Mouse (Mus musculus): ENCODE data around the gene Ssr2. TPM values are rescaled to one million over a fixed set of nuclear protein-coding genes. Genes with fewer than 3 reads are reported as not detected.
A peak's percentile ranks its signal among the peaks of the same experiment; 100 is the strongest.

The Ssr2 gene
- total RNA-seq, 4 experiments from 2014 or later: 85.5 to 93.2 (median 89.8) TPM

DNA sequence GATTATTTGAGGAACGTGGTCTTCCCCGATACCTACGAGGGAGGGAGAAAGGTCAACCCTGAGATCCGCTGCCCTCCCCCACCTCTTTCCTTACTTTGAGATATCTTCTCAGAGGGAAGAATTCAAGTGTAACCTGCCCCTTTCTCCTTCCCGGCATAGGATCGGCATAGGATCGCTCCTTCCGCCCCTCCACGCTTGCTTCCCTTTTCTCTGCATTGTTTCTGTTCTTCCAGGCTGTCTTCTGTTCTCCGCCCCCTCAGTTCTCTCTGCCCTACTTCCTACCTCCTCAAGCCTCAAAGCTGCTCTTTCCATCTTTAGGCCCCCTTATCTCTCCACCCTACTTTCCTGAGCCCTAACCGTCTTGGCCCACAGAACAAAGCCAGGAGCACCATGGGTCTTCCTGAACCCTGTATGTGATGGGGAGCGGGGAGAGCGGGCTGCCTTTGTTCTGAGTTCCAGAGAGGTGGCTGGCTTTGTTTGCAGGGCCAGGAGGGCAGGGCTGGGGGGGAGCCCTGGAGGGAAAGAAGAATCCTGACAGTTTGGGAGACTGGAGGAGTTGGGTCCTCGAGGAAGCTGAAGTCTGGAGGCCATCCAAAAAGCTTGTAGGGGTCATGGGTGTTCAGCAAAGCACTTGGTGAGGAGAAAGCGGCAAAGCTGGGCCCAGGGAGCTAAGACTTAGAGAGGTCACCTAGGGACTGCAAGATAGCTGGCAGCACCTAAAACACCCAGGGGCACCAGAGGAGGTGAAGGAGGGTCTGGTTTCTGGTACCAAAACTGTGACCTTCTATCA lies 47.9 kb downstream of the Ssr2 start:
- DNase-seq (ENCODE audit: low spot score in 2 of 2): no peak

DNA sequence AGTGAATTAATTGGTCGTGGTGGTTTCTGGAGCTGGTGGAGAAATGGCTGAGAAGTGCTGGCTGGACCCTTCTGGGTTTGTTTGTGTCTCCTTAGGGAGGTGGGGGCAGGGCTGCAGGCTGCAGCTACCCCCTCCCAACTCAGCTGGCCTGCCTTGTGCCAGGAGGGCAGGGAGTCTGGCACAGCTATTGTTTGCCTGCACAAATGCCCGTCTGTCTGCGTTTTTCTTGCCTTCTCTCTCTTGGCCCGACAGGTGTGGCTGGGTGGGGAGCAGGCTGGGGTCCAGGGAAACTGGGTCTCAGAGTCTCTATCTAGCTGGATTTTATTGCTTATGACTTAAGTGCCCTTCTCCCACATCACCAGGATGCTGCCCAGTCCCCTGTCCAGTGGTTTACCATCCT lies 48.6 kb downstream of the Ssr2 start:
- no peak for DNase-seq (ENCODE audit: low spot score in 2 of 2)

DNA sequence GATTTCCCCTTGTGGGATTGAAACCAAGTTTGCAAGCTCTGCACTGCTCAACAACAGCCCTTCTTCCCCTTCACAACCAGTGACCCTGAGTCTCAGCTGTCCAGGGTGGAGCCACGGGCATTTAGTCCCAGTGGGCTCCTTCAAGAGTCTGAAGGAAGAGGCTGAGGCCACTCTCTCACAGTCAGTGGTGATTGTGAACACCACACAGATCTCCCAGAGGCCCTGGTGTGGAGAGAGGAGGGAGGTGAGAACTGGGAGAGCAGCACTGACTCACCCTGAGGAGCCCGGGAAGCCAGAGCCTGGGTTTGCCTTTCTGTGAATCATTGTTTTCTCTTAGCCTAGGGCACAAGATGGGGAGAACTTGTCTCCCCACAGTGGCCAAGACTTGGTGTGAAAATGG lies 49.3 kb downstream of the Ssr2 start:
- DNase-seq (ENCODE audit: low spot score in 2 of 2): no peak

DNA sequence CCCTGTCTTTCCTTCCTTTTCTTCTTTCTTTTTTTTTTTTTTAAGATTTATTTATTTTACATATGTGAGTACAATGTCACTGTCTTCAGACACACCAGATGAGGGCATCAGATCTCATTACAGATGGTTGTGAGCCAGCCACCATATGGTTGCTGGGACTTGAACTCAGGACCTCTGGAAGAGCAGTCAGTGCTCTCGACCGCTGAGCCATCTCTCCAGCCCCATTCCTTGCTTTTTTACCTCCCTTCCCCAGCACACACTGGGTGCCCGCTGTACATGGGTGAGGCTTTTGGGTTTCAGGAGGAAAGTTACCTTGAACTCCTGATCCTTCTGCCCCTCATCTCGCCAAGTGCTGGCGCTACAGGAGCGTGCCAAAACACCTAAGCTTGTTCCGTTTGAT lies 49.9 kb downstream of the Ssr2 start:
- DNase-seq (ENCODE audit: low spot score in 2 of 2): no peak

DNA sequence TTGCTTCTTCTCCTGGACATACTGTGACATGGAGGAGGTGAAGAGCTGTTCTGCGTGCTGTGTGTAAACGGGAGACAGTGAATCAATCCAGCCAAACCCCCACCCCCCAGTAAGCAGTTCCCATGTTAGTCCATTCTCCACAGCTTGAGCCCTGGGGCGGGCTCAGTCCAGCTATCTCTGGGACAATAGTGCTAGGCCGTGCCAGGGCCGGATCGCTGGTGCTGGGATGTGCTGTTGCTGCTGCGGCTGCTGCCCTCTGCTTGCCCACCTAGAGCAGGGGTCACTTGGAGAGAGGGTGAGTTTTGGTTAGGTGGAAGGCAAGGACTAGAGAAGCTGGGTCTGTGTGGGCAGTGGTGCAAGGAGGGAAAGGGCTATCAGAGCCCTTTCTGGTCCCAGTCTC lies 50.6 kb downstream of the Ssr2 start:
- DNase-seq (ENCODE audit: low spot score in 2 of 2): no peak

DNA sequence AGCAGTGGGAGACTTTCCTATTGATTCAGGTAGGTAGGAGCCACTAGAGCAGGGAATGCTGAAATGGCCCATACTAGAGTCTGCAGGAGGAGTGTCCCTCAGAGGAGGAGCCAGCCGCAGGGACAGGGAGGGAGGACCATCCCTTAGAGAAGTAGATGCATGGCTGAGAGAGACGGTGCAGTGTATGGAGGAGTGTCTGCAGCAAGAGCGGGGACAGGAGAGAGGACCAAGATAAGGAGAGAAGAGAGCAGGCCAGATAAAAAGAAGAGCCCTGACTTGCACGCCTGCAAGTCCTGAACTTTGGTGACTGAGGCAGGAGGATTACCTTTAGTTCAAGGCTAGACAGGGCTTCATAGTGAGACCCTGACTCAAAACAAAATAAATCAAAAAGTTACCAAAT lies 51.4 kb downstream of the Ssr2 start:
- DNase-seq (ENCODE audit: low spot score in 2 of 2): no peak

DNA sequence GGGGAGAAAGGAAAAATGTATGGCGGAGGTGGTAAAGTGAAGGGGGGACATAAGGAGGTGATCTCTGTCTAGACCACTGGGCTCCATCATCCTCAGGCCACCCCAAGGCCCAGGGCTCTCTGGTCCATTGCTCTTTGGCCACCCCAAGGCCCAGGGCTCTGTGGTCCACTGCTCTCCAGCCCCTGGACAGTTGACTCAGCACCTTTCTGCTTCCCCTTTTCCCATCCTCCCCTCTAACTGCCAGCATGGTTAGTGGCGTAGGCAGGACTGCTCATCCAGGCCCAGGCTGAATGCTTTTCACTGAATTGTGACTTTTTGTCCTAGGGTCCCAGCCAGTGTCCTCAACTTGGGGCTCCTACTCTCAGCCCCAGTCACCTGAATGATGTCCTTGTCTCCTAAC lies 51.9 kb downstream of the Ssr2 start:
- no peak for DNase-seq (ENCODE audit: low spot score in 2 of 2)

DNA sequence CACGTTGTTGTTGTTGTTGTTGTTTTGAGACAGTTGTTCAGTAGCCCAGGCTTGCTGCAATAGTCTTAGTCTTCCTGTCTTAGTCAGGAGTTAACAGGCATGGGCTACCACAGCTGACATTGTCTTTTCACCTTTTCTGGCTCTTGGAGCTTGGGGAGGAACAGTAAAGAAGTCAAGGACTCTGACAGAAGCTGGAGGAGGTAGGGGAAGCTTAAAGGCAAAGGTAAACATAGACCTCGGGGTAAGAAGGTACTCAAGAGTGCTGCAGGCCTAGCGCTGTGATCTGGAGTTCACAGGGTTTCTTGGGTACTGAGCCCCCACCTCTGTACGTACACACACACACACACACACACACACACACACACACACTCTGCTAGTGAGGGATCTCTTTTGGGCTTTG lies 53.1 kb downstream of the Ssr2 start:
- DNase-seq (ENCODE audit: low spot score in 2 of 2): no peak

DNA sequence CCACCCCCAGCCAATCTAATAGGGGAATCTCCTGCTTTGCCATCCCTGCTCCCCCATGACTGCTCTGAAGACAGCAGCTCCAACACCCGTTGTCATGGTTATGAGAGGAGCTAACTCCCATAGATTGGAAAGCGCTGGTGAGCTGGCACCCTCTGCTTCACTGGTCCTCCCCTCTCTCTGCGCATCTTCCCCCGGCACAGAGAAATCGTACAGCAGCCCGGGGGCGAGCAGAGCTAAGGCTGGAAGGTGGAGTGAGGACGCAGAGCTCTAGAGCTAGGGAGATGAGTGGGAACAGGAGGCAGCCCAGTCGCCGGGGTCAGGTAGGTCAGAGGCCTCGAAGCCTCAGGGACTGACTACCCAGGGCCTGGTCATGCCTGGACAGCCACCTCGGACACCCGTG lies 53.6 kb downstream of the Ssr2 start:
- DNase-seq (ENCODE audit: low spot score in 2 of 2): peak; percentile 64 to 90

DNA sequence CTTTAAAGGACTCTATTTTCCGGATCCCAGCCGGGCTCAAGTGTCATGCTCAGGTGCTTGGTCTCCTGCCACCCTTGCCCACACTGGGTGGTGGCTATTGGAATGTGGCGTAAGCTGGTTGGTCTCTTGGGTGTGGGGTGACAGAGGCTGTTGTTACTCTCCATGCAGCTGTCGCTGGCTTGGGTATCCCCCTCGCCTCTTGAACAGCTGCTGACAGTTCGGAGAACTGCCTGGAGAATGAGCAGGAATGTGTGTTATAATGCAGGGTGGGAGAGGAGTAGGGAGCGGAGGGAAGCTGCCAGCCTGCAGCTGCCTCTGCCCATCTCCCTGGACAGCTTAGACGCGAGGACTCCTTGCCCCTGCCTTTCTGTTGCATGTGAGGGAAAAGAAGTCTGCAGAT lies 54.3 kb downstream of the Ssr2 start:
- DNase-seq (ENCODE audit: low spot score in 2 of 2): no peak

DNA sequence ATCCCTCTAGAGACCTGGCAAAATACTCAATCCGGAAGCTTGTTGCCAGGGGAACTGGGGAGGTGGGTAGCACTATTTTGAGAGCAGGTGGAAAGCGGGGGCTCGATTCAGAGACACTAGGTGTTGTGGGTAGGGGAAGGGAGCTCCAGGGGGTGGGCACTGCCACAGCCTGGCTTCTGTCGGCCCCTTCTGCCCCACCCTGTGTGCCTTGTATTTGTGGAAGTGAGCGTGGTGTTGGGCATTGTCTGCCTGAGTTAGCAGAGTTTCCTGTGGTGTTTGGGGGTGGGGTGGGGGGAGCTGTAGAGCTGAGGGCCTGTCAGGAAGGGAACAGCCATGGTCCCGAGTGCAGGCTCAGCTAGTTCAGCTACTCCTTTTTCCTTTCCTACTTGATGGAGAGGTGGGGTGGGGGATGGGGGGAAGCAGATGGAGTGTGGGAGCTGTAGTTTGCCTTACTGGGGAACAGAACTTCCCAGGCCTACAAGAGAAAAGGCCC lies 55.2 kb downstream of the Ssr2 start:
- peak in 1 of 2 experiments; percentile 75 for DNase-seq (ENCODE audit: low spot score in 2 of 2)

DNA sequence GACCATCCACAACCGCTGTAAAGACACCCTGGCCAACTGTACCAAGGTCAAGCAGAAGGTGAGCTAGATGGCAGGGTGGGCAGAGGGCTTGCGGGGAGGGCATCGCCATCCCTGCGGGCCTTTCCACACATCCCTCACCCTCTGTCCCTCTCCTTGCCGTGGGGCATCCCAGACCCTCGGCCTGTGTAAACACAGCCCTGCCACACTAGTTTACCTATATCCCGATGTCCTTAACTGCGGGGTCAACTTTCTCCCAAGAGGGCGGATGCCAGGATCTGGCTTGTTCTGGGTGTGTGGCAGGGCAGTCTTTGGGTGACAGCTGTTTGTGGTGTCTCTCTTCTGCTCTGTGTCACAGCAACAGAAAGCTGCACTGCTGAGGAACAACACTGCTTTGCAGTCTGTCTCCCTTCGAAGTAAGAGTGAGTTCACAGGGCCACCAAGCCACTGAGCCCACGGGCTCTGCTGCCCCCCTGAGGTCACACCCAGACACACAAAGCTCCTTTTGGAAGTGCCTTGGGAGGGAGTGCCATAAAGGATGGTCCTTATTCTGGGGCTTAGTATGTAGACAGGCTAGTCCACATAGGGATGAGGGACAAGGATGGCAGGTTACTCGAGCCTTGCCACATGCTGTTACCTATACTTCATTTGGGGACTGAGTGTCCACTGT lies 56.4 kb downstream of the Ssr2 start:
- DNase-seq (ENCODE audit: low spot score in 2 of 2): no peak

DNA sequence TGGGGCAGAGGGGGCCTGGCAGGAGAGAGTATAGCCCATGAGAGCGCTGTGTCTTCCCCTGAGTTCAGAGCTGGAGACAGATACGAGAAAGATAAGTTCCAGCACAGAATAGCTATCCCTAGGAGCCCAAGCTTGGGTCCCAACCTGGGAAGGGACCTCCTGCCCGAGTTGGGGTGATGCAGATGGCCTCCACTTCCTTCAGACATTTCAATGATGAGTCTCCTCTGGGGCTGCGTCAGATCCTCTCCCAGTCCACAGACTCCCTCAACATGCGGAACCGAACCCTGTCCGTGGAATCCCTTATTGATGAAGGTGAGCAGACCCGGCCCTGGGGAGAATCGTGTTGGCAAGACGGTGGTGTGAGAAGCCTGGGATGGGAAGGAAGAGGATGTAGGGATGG lies 57.4 kb downstream of the Ssr2 start:
- no peak for DNase-seq (ENCODE audit: low spot score in 2 of 2)

DNA sequence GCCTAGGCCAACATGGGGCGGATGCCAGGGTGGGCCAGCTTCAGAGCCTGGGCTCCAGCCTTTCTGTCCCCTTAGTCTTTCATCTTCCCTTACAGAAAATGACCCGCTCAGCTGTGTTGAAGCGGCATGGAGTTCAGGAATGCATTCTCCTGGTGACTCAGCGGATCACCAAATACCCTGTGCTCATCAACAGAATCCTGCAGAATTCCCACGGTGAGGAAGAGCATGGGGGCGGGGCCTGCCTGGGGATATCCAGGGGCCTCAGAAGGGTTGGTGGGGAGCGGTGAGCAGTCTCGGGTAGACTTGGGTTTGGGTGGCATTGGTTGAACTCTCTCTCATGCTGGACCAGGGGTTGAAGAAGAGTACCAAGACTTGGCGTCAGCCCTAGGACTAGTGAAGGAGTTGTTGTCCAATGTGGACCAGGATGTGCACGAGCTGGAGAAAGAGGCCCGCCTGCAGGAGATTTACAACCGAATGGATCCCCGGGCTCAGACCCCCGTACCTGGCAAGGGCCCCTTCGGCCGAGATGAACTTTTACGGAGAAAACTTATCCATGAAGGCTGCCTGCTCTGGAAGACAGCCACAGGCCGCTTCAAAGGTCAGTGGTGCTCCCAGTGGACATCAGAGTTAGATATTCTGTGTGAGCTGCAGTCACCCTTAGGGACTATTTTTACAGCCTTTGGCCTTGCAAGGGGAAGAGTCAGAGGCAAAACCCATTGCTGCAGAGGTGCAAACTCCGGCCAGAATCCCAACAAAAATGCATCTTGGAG lies 60.0 kb downstream of the Ssr2 start:
- no peak for DNase-seq (ENCODE audit: low spot score in 2 of 2)

DNA sequence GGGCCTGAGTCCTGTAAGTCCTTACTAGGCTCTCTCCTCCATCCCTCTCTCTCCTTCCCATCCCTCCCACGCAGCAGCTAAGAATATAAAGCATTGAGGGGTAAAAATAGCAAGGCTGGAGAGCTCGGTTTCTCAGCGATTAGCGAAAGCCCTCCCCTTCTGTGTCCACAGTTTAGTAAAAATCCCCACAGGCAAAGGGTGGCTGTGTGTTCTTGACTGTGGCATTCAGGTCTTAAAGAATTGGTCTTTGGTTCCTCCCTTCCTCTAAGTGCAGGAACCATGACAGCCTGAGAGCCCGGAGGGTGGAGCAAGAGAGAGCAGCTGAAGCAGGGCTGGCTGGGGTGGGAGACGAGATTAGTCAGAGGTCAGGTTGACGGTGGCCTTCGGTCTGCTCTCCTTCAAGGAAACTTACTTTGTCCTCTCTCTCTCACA lies 60.9 kb downstream of the Ssr2 start:
- no peak for DNase-seq (ENCODE audit: low spot score in 2 of 2)

DNA sequence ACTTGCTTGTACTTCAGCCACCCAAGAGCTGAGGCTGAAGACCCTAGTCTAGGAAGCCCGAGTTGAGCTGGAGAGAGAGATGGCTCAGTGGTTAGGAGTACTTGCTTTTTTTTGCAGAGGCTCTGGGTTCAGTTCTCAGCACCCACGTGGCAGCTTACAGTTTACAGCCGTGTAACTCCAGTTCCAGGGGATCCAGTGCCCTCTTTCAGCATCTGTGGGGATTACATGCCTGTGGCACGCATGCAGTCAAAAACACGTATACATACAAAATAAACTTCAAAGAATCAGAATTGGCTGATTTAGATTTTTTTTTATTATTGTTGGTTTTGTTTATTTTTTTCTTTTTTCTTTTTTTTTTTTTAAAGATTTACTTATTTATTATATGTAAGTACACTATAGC lies 61.5 kb downstream of the Ssr2 start:
- no peak for DNase-seq (ENCODE audit: low spot score in 2 of 2)

Small RNAs within 50 kb of the gene (microRNA-seq; reads per million reads assigned to microRNA genes)
- 0 reads per million in 2 experiments for gene Mir1905

Other genes with a start within 250 kb of the Ssr2 start
- gene Tmem79, start 239.7 kb upstream of the Ssr2 start, total RNA-seq (2022): 1 to 10 TPM; 1.4 to 2.8 (median 1.8) TPM
- gene Smg5, start 239.6 kb upstream of the Ssr2 start, total RNA-seq (2022): 10 to 100 TPM; 80.2 to 90.1 (median 83.9) TPM
- 10 to 100 TPM; 14.4 to 16.7 (median 14.8) TPM for gene Paqr6, start 211.3 kb upstream of the Ssr2 start, total RNA-seq (2022)
- 1 to 10 TPM in 2 of 4 experiments, under 1 TPM in 2; 0.63 to 2.3 (median 1.3) TPM for gene Bglap3, start 203.1 kb upstream of the Ssr2 start, total RNA-seq (2022)
- gene Bglap2, start 197.2 kb upstream of the Ssr2 start, total RNA-seq (2022): 1 to 10 TPM in 3 of 4 experiments, not detected in 1; 1.1 to 1.8 (median 1.3) TPM
- gene Bglap, start 191.4 kb upstream of the Ssr2 start, total RNA-seq (2022): 1 to 10 TPM in 1 of 4 experiments, not detected in 3; 2.8 TPM
- gene Pmf1, start 165.5 kb upstream of the Ssr2 start, total RNA-seq (2022): 1 to 10 TPM; 7.4 to 9.2 (median 7.8) TPM
- gene Slc25a44, start 150.7 kb upstream of the Ssr2 start, total RNA-seq (2022): 10 to 100 TPM; 72.5 to 77.6 (median 75.9) TPM
- 10 to 100 TPM; 63.2 to 71.4 (median 66.8) TPM for gene Sema4a, start 114.7 kb upstream of the Ssr2 start, total RNA-seq (2022)
- 10 to 100 TPM; 50.1 to 67.5 (median 60.3) TPM for gene Lmna, start 65.9 kb upstream of the Ssr2 start, total RNA-seq (2022)
- 1 to 10 TPM; 2.3 to 3.1 (median 2.6) TPM for gene Mex3a, start 43.5 kb upstream of the Ssr2 start, total RNA-seq (2022)
- not detected for gene Rab25, start 27.6 kb upstream of the Ssr2 start, total RNA-seq (2022)
- gene Lamtor2, start 22.8 kb upstream of the Ssr2 start, total RNA-seq (2022): 100 to 1,000 TPM; 102 to 133 (median 110) TPM
- 100 to 1,000 TPM; 121 to 142 (median 129) TPM for gene Ubqln4, start 22.1 kb upstream of the Ssr2 start, total RNA-seq (2022)
- gene Arhgef2, start 30.1 kb downstream of the Ssr2 start, total RNA-seq (2022): 100 to 1,000 TPM; 228 to 247 (median 232) TPM
- not detected for gene Rxfp4, start 77.3 kb downstream of the Ssr2 start, total RNA-seq (2022)
- gene Khdc4, start 109.9 kb downstream of the Ssr2 start, total RNA-seq (2022): 10 to 100 TPM; 46.2 to 57.4 (median 51.3) TPM
- gene Rit1, start 141.0 kb downstream of the Ssr2 start, total RNA-seq (2022): 10 to 100 TPM; 36.3 to 42.0 (median 40.6) TPM
- 100 to 1,000 TPM; 529 to 574 (median 545) TPM for gene Syt11, start 199.3 kb downstream of the Ssr2 start, total RNA-seq (2022)

All from left cerebral cortex, adult 8-10 months (tissue).